In genomic region chr17:79772219-79772618, GRCm38 (mm10) we compare ENCODE assay signal across 29 mouse cellular contexts. TPM values are rescaled to one million over a fixed set of nuclear protein-coding genes. Genes with fewer than 3 reads are reported as not detected.
DNase-seq lines count a peak whose midpoint lies in the region; ATAC-seq lines count a peak whose summit lies in the region.
"Had no signal": no experiment of that assay in that cellular context is flagged by ENCODE, and none has a peak within 500 bp of the region (broad histone marks: within the 10 kb centered on the region; RNA-seq: fewer than 3 reads in every experiment).

No protein-coding gene starts in this region.

- H3K4me3 ChIP-seq in embryonic facial prominence, embryonic 12.5 days = no peak overlapping the region
- H3K4me3 ChIP-seq in embryonic facial prominence, embryonic 10.5 days = no peak overlapping the region
- no peak overlapping the region for H3K4me3 ChIP-seq in hindbrain, embryonic 13.5 days
- H3K4me3 ChIP-seq in hindbrain, embryonic 10.5 days = no peak overlapping the region
- H3K4me3 ChIP-seq in midbrain, embryonic 12.5 days = no peak overlapping the region
- H3K4me3 ChIP-seq in midbrain, embryonic 11.5 days (ENCODE audit: low read depth, low read length) = no peak overlapping the region
- H3K4me3 ChIP-seq: erythroblast, embryonic 14.5 days; heart, adult 2 months; heart, embryonic 12.5 days; liver, embryonic 12.5 days; midbrain, embryonic 13.5 days; neural tube, embryonic 13.5 days had no signal

- H3K4me2 ChIP-seq in embryonic facial prominence, embryonic 12.5 days (replicated peaks) = 0 out of 2 replicates have a peak overlapping the region, but pooled peaks have one; percentile 28
- H3K4me2 ChIP-seq in hindbrain, embryonic 13.5 days = 0 out of 2 replicates have a peak overlapping the region, but pooled peaks have one; percentile 15
- H3K4me2 ChIP-seq in midbrain, embryonic 12.5 days (replicated peaks) = peak overlapping the region; percentile 14
- no peak overlapping the region for H3K4me2 ChIP-seq in midbrain, embryonic 11.5 days
- H3K4me2 ChIP-seq: liver, embryonic 12.5 days had no signal

- no peak for ATAC-seq in embryonic facial prominence, embryonic 12.5 days (ENCODE audit: insufficient number of reproducible peaks, insufficient read depth, low FRiP score, low TSS enrichment)
- ATAC-seq in hindbrain, embryonic 13.5 days (ENCODE audit: low FRiP score) = no peak
- no peak for ATAC-seq in midbrain, embryonic 12.5 days (ENCODE audit: low FRiP score, low read depth)
- no peak for ATAC-seq in midbrain, embryonic 11.5 days (ENCODE audit: low FRiP score)
- ATAC-seq in frontal cortex, adult (ENCODE audit: low TSS enrichment) = no peak
- no peak for ATAC-seq in inflammation-experienced regulatory T-cells, adult 6 months
- ATAC-seq: activated CD4-positive, CD25-positive, alpha-beta regulatory T cell, adult 4 months; liver, embryonic 12.5 days; liver, postnatal 0 days; midbrain, embryonic 13.5 days had no signal

- no peaks in the 10 kb centered on the region for H3K36me3 ChIP-seq in embryonic facial prominence, embryonic 12.5 days
- H3K36me3 ChIP-seq in embryonic facial prominence, embryonic 10.5 days (replicated peaks) = no peaks in the 10 kb centered on the region
- H3K36me3 ChIP-seq in hindbrain, embryonic 13.5 days = no peaks in the 10 kb centered on the region
- no peaks in the 10 kb centered on the region for H3K36me3 ChIP-seq in hindbrain, embryonic 10.5 days
- H3K36me3 ChIP-seq in midbrain, embryonic 12.5 days = no peaks in the 10 kb centered on the region
- H3K36me3 ChIP-seq in midbrain, embryonic 11.5 days (ENCODE audit: control insufficient read depth, insufficient read depth, low read length) = no peaks in the 10 kb centered on the region
- H3K36me3 ChIP-seq: heart, embryonic 12.5 days; liver, embryonic 12.5 days; midbrain, embryonic 13.5 days; neural tube, embryonic 13.5 days had no signal

- no peak for DNase-seq in embryonic facial prominence, embryonic 10.5 days (ENCODE audit: low spot score)
- no peak for DNase-seq in hindbrain, embryonic 10.5 days (ENCODE audit: low spot score)
- no peak for DNase-seq in midbrain, embryonic 11.5 days (ENCODE audit: low spot score, missing footprints)
- DNase-seq: adrenal gland, adult 2 months; cerebellum, adult 2 months; cerebellum, postnatal 14 days; gastrocnemius, postnatal 14 days; heart, adult 2 months; kidney, adult 8-10 months; kidney, postnatal 14 days; layer of hippocampus, adult 9-11 months; liver, postnatal 0 days; lung, postnatal 36 days; right cerebral cortex, postnatal 4 days; thymus, adult 2 months; thymus, postnatal 36 days had no signal

- no peaks in the 10 kb centered on the region for H3K27me3 ChIP-seq in embryonic facial prominence, embryonic 12.5 days
- no peaks in the 10 kb centered on the region for H3K27me3 ChIP-seq in embryonic facial prominence, embryonic 10.5 days (replicated peaks; ENCODE audit: low read depth, poor library complexity, severe bottlenecking)
- H3K27me3 ChIP-seq in hindbrain, embryonic 13.5 days = no peaks in the 10 kb centered on the region
- H3K27me3 ChIP-seq in hindbrain, embryonic 10.5 days (ENCODE audit: insufficient read depth, poor library complexity, severe bottlenecking) = no peaks in the 10 kb centered on the region
- H3K27me3 ChIP-seq in midbrain, embryonic 12.5 days = no peaks in the 10 kb centered on the region
- no peaks in the 10 kb centered on the region for H3K27me3 ChIP-seq in midbrain, embryonic 11.5 days (ENCODE audit: control insufficient read depth, insufficient read depth, low read length)
- H3K27me3 ChIP-seq: CH12.LX; heart, embryonic 12.5 days; liver, embryonic 12.5 days; midbrain, embryonic 13.5 days; neural tube, embryonic 13.5 days had no signal

- no peak overlapping the region for H3K9ac ChIP-seq in embryonic facial prominence, embryonic 12.5 days
- no peak overlapping the region for H3K9ac ChIP-seq in hindbrain, embryonic 13.5 days
- no peak overlapping the region for H3K9ac ChIP-seq in midbrain, embryonic 12.5 days (replicated peaks)
- no peak overlapping the region for H3K9ac ChIP-seq in midbrain, embryonic 11.5 days (ENCODE audit: low read length)
- H3K9ac ChIP-seq: heart, embryonic 12.5 days; liver, embryonic 12.5 days; liver, postnatal 0 days; midbrain, embryonic 13.5 days; neural tube, embryonic 13.5 days had no signal

- no peaks in the 10 kb centered on the region for H3K9me3 ChIP-seq in embryonic facial prominence, embryonic 12.5 days
- no peaks in the 10 kb centered on the region for H3K9me3 ChIP-seq in embryonic facial prominence, embryonic 10.5 days
- H3K9me3 ChIP-seq in hindbrain, embryonic 13.5 days = no peaks in the 10 kb centered on the region
- no peaks in the 10 kb centered on the region for H3K9me3 ChIP-seq in hindbrain, embryonic 10.5 days
- H3K9me3 ChIP-seq in midbrain, embryonic 12.5 days = no peaks in the 10 kb centered on the region
- H3K9me3 ChIP-seq in midbrain, embryonic 11.5 days (ENCODE audit: control insufficient read depth, low read length) = no peaks in the 10 kb centered on the region
- H3K9me3 ChIP-seq: heart, embryonic 12.5 days; liver, embryonic 12.5 days; midbrain, embryonic 13.5 days; neural tube, embryonic 13.5 days had no signal

- WGBS in embryonic facial prominence, embryonic 12.5 days = 67% methylated on average over 4 of the region's 4 CpGs
- WGBS in embryonic facial prominence, embryonic 10.5 days = 72% methylated on average over 4 of the region's 4 CpGs
- 65% methylated on average over 4 of the region's 4 CpGs for WGBS in hindbrain, embryonic 13.5 days
- 64% methylated on average over 4 of the region's 4 CpGs for WGBS in hindbrain, embryonic 10.5 days
- WGBS in midbrain, embryonic 12.5 days = 67% methylated on average over 4 of the region's 4 CpGs
- WGBS in midbrain, embryonic 11.5 days = 65% methylated on average over 4 of the region's 4 CpGs

- H3K27ac ChIP-seq in embryonic facial prominence, embryonic 12.5 days = no peak overlapping the region
- no peak overlapping the region for H3K27ac ChIP-seq in embryonic facial prominence, embryonic 10.5 days (replicated peaks)
- H3K27ac ChIP-seq in hindbrain, embryonic 13.5 days = no peak overlapping the region
- H3K27ac ChIP-seq in hindbrain, embryonic 10.5 days = no peak overlapping the region
- no peak overlapping the region for H3K27ac ChIP-seq in midbrain, embryonic 12.5 days (replicated peaks)
- no peak overlapping the region for H3K27ac ChIP-seq in midbrain, embryonic 11.5 days (ENCODE audit: low read depth, low read length)
- H3K27ac ChIP-seq: heart, adult 2 months; liver, embryonic 12.5 days; midbrain, embryonic 13.5 days; neural tube, embryonic 13.5 days; stomach, postnatal 0 days had no signal

- H3K4me1 ChIP-seq in embryonic facial prominence, embryonic 12.5 days = peaks cover 6% of the 10 kb centered on the region
- H3K4me1 ChIP-seq in embryonic facial prominence, embryonic 10.5 days = peaks cover 24% of the 10 kb centered on the region
- H3K4me1 ChIP-seq in hindbrain, embryonic 13.5 days (replicated peaks) = peaks cover 6% of the 10 kb centered on the region
- peaks cover 24% of the 10 kb centered on the region for H3K4me1 ChIP-seq in hindbrain, embryonic 10.5 days (replicated peaks)
- peaks cover 6% of the 10 kb centered on the region; the same call in 1 of the 2 replicates for H3K4me1 ChIP-seq in midbrain, embryonic 12.5 days
- no peaks in the 10 kb centered on the region for H3K4me1 ChIP-seq in midbrain, embryonic 11.5 days (ENCODE audit: control insufficient read depth, insufficient read depth, low read length)
- H3K4me1 ChIP-seq: heart, embryonic 12.5 days; liver, embryonic 12.5 days had no signal

RNA-seq across cellular contexts. Expression of gene Cyp1b1, which starts 57.4 kb away (rescaled TPM):
- polyA plus RNA-seq in embryonic facial prominence, embryonic 12.5 days (2016; fragmentation: Nextera tagmentation; extraction: Ambion mirVana) = 10.1 and 13.4 TPM in 2 replicates
- polyA plus RNA-seq in embryonic facial prominence, embryonic 10.5 days (2016; fragmentation: Nextera tagmentation; extraction: Ambion mirVana) = 4.0 and 6.1 TPM in 2 replicates
- polyA plus RNA-seq in hindbrain, embryonic 13.5 days (2015; fragmentation: Nextera tagmentation; extraction: Ambion mirVana) = 9.3 and 10.6 TPM in 2 replicates
- polyA plus RNA-seq in hindbrain, embryonic 10.5 days (2016; fragmentation: Nextera tagmentation; extraction: Ambion mirVana) = 1.9 and 3.0 TPM in 2 replicates
- polyA plus RNA-seq in midbrain, embryonic 12.5 days (2016; fragmentation: Nextera tagmentation; extraction: Ambion mirVana) = 4.5 and 5.3 TPM in 2 replicates
- 1.9 and 2.7 TPM in 2 replicates for polyA plus RNA-seq in midbrain, embryonic 11.5 days (2014; fragmentation: Nextera tagmentation; extraction: Ambion mirVana)
- polyA plus RNA-seq in inflammation-experienced regulatory T-cells, adult 6 months (2017; shearing (Covaris generic)) = not detected
- polyA plus RNA-seq: activated CD4-positive, CD25-positive, alpha-beta regulatory T cell, adult 4 months; erythroblast, embryonic 14.5 days had no signal
